Mouse (Mus musculus): ENCODE measurements around the gene Prss29.

Prss29 gene

GRCm38 (mm10) chr17:25318354-25318753, at the start of gene Prss29:
TSS of gene Prss29 (plus strand) at chr17:25318654.
- DNase-seq (ENCODE audit: low spot score), result no peak

- DNase-seq (ENCODE audit: low spot score), result no peak
Observed at GRCm38 (mm10) chr17:25270795-25271335, 47.6 kb upstream of the Prss29 start.

- peak; percentile 49 for DNase-seq (ENCODE audit: low spot score)
Observed at GRCm38 (mm10) chr17:25272326-25272725, 46.1 kb upstream of the Prss29 start.

GRCm38 (mm10) chr17:25272951-25273705, 45.3 kb upstream of the Prss29 start:
- DNase-seq (ENCODE audit: low spot score), result peak; percentile 94

GRCm38 (mm10) chr17:25273706-25274501, 44.5 kb upstream of the Prss29 start:
- DNase-seq (ENCODE audit: low spot score), result peak; percentile 98

GRCm38 (mm10) chr17:25274571-25275346, 43.7 kb upstream of the Prss29 start, which contains the start of gene Ube2i:
TSS of gene Ube2i (minus strand) at chr17:25274622.
- DNase-seq (ENCODE audit: low spot score), result no peak

- DNase-seq (ENCODE audit: low spot score), result no peak
Observed at GRCm38 (mm10) chr17:25275833-25276232, 42.6 kb upstream of the Prss29 start.

DNA sequence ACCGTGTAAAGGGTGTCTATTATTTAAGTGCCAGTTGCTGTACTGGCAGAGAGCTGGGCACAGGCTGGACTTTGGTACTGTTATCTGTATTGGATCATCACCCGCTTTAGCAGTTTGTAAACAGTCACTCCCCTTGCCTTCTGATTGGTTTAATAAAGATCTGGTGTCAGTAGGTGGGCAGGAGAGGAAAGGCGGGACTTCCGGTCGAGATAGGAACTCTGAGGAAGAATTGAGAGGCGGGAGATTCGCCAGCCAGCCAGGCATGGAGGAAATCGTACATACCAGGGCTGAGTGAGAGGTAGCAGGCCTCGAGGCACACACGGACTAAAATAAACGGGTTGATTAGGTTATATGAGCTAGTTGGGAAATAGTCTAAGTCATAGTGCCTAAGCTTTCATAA, 36.3 kb upstream of the Prss29 start:
- DNase-seq (ENCODE audit: low spot score), result peak; percentile 40

- DNase-seq (ENCODE audit: low spot score), result peak; percentile 84
Observed at GRCm38 (mm10) chr17:25285033-25285432, 33.4 kb upstream of the Prss29 start.

DNA sequence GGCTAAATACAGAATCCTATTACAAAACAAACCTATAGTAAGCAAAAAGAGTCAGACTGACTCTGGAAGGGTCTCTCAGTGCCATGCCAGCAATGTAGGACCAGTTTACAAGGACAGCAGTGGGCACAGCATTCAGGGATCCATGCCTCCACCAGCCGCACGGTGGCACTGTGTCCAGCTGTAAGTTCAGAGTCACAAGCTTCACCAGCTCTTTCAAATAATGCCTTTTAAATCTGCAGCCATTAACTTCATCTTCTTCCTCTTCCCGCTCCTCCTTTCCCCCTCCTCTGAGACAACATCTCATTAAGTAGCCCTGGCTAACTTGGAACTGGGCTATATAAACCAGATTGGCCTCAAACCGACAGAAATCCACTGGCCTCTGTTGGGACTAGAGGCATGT, 29.6 kb upstream of the Prss29 start:
- peak; percentile 50 for DNase-seq (ENCODE audit: low spot score)

DNA sequence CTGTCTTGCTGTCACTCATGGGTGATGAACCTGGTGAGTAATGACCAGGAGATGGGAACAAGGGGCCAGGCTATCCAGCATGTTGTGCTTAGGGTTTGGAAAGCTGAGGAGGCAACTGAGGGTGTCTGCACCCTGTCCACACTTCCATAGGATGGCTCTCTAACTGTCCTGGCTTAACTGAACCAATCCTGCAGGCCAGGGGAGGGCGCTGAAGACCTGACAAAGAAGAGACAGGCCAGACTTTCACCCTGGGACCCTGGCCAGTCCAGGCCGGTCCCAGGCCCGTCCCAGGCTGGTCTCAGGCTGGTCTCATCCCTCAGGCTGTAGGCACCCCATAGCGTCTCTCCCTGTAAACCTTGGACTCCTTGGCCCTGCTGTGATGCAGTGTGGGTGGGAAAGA, 28.0 kb upstream of the Prss29 start:
- no peak for DNase-seq (ENCODE audit: low spot score)

GRCm38 (mm10) chr17:25293495-25293894, 25.0 kb upstream of the Prss29 start:
- DNase-seq (ENCODE audit: low spot score), result no peak

- DNase-seq (ENCODE audit: low spot score), result no peak
Observed at GRCm38 (mm10) chr17:25294111-25294510, 24.3 kb upstream of the Prss29 start.

GRCm38 (mm10) chr17:25298094-25298493, 20.4 kb upstream of the Prss29 start, which contains the start of gene Prss34:
TSS of gene Prss34 (plus strand) at chr17:25298394.
- DNase-seq (ENCODE audit: low spot score), result no peak

- DNase-seq (ENCODE audit: low spot score), result no peak
Observed at GRCm38 (mm10) chr17:25308346-25308745, 10.1 kb upstream of the Prss29 start, which contains the start of gene Prss28. TSS of gene Prss28 (plus strand) at chr17:25308646.

DNA sequence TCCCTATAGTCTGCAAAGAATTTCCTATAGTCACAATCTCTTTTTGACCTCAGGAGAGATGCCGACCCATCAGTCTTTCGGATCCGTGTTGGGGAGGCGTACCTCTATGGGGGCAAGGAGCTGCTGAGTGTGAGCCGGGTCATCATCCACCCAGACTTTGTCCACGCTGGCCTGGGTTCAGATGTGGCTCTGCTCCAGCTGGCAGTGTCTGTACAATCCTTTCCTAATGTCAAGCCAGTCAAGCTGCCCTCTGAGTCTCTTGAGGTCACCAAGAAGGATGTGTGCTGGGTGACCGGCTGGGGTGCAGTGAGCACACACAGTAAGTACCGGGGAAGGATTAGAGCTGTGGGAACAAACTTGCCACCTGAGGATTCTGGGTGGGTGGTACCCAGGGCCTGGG, 2.4 kb downstream of the Prss29 start:
- no peak for DNase-seq (ENCODE audit: low spot score)

DNA sequence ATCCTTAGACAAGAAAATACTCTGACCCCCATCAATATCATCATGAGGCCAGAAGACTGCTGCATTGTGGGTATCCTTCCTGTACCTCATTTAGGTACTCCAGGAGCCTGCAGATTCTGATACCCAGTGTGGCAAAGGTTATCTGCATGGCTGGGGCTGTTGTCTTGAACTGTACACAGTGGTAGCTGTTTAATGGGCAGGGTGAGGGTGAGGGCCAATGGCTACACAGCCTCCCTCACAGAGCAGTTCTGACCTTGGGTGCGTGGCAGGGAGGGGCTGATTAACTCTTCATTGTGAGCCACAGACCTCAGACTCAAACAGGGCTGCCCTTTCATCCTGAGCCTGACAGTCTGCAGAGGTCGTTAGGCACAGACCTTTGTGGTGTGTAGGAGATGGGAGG, 4.5 kb downstream of the Prss29 start:
- DNase-seq (ENCODE audit: low spot score), result no peak

DNA sequence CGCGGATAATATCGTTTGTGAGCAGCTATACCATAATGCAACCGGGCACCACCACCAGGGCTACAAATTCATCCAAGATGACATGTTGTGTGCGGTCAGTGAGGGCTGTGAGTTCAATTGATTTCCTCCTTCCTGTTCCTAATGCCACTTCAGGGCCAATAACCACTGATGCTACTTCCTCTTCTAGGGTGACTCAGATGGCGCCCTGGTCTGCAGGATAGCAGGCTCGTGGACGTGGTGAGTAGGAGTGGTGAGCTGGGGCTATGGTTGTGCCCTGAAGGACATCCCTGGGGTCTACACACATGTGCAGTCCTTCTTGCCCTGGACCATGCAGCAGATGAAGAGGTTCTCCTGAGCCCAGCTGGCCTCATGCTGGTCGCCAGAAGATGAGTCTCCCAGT, 13.9 kb downstream of the Prss29 start:
- DNase-seq (ENCODE audit: low spot score), result no peak

DNA sequence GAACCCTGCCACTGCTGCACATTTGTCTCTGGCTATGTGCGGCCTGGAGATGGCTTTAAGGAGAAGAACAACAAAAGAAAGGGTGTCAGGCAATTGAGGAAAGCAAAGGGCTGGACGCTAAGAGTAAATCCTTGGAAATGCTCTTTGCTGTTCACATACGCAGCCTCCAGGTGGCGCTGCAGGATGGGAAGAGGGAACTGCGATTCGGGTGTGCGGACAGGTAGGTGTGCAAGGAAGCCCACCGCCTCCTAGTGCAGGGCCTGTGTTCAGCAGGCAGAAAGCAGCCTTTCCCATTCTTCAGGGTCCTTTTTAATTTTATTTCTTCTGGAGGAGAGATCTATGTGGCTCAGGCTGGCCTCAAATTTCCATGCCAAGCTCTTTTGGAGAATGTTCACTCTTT, 15.5 kb downstream of the Prss29 start:
- DNase-seq (ENCODE audit: low spot score), result peak; percentile 48

- no peak for DNase-seq (ENCODE audit: low spot score)
Observed at GRCm38 (mm10) chr17:25338218-25338617, 19.8 kb downstream of the Prss29 start.

GRCm38 (mm10) chr17:25340003-25340402, 21.5 kb downstream of the Prss29 start:
- DNase-seq (ENCODE audit: low spot score), result no peak

DNA sequence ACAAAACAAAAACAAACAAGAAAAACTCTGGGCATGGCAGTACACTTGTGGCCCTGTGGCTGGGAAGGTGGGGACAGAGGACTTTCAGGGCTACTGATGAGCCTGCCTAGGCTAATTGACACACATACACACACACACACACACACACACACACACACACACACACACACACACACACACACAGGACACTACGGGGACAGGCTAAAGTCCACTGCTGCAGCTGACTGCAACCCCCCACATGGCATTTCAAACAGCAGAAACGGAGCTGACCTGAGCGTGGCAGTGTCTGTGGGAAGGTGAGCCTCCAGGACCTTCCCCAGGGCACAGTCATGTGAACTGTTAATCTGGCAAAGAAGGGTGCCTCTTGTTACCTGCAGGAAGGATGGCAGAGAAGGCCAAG, 23.0 kb downstream of the Prss29 start:
- DNase-seq (ENCODE audit: low spot score), result no peak

All from adipocyte (in vitro differentiated cells).